Mouse (Mus musculus) hindbrain, embryonic 11.5 days (tissue): ENCODE results near the gene Clmn. TPM values are rescaled to one million over a fixed set of nuclear protein-coding genes. Genes with fewer than 3 reads are reported as not detected.

Experiments
- ATAC-seq: fragments of 200-750 bp; cut with Nextera tagmentation; 2 replicates; pipeline ENCODE4 v1.8.0; 2017; ENCODE audit warnings: mild to moderate bottlenecking, moderate TSS enrichment, moderate library complexity; ENCODE audit not compliant: low FRiP score
- DNase-seq: peaks from one replicate; pipeline ENCODE4 v3.0.0-alpha.2; 2015; ENCODE audit warnings: low spot score
- H3K27ac ChIP-seq: fragments of 300-500 bp; sonication (generic); 2 replicates; pipeline ENCODE4 v1.5.1; 2014; ENCODE audit warnings: mild to moderate bottlenecking, low read depth, low read length
- H3K27me3 ChIP-seq: fragments of 300-500 bp; sonication (generic); 2 replicates; pipeline ENCODE4 v1.6.1; 2014; ENCODE audit warnings: mild to moderate bottlenecking, low read length, moderate library complexity, mixed read lengths; ENCODE audit not compliant: control insufficient read depth, insufficient read depth
- H3K36me3 ChIP-seq: fragments of 300-500 bp; sonication (generic); 2 replicates; pipeline ENCODE4 v1.6.1; 2014; ENCODE audit warnings: mild to moderate bottlenecking, low read length, moderate library complexity, mixed read lengths; ENCODE audit not compliant: control insufficient read depth, insufficient read depth
- H3K4me1 ChIP-seq: fragments of 300-500 bp; sonication (generic); replicated peaks from 2 replicates; pipeline ENCODE4 v1.6.1; 2014; ENCODE audit warnings: low read length, mixed read lengths; ENCODE audit not compliant: control insufficient read depth, insufficient read depth
- H3K4me2 ChIP-seq: fragments of 300-500 bp; sonication (generic); replicated peaks from 2 replicates; pipeline ENCODE4 v1.6.1; 2014; ENCODE audit warnings: mild to moderate bottlenecking, low read depth, low read length
- H3K4me3 ChIP-seq: fragments of 300-500 bp; sonication (generic); 2 replicates; pipeline ENCODE4 v1.5.1; 2014; ENCODE audit warnings: low read depth, low read length
- H3K9ac ChIP-seq: fragments of 300-500 bp; sonication (generic); 2 replicates; pipeline ENCODE4 v1.6.1; 2014; ENCODE audit warnings: low read depth, low read length
- H3K9me3 ChIP-seq: fragments of 300-500 bp; sonication (generic); 2 replicates; pipeline ENCODE4 v1.6.1; 2016; ENCODE audit warnings: low read length; ENCODE audit not compliant: control insufficient read depth
- WGBS: fragments of 180-500 bp; shearing (Covaris S2); extraction: QIAGEN DNeasy Blood & Tissue Kit; methylation state at CpG from one replicate; pipeline ENCODE4 v1.1.7; 2014; 5-methylcytosine and 5-hydroxymethylcytosine counted together
- polyA plus RNA-seq: library from polyadenylated mRNA; unstranded; fragments of >200 nt; fragmentation: Nextera tagmentation; extraction: Ambion mirVana; gene quantifications from 2 replicates; pipeline ENCODE4 v1.2.1, GENCODE M21; 2014

Gene Clmn
- polyA plus RNA-seq, 1 experiment from 2014 or later: 4.3 TPM

DNA sequence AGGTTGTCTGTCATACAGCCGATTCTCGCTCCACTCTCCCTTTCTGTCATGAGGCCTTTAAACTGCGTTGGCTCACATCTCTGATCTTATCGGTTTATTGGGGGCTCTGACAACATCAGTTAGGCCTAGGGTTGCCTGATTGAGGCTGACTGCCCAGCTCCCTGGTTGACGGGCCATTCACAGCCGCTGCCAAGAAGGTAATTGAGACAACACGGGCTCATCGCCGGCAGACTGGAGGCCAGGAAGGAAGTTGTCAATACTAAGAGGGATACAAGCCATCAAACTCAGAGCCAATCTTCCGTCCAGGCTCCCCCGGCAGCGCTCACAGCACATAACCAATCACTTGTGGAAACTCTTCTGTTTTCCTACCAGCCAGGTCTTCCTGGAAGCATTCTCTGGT, 71.4 kb downstream of the Clmn start:
- WGBS: 71% methylated on average over 12 of the region's 12 CpGs
- ATAC-seq (no peak), DNase-seq (no peak)
- H3K4me3 ChIP-seq: no peak overlapping the region
- H3K9me3 ChIP-seq: no peaks in the 10 kb centered on the region; the same call in 1 of the 2 replicates
- H3K27me3 ChIP-seq: no peaks in the 10 kb centered on the region
- H3K27ac ChIP-seq: no peak overlapping the region
- no peak overlapping the region for H3K9ac ChIP-seq
- no peaks in the 10 kb centered on the region for H3K36me3 ChIP-seq
- H3K4me1 ChIP-seq: no peaks in the 10 kb centered on the region
- H3K4me2 ChIP-seq: no peak overlapping the region

- H3K4me2 ChIP-seq: no peak overlapping the region
- 96% methylated on average over 1 of the region's 1 CpGs for WGBS
- H3K36me3 ChIP-seq: no peaks in the 10 kb centered on the region
- no peaks in the 10 kb centered on the region for H3K27me3 ChIP-seq
- H3K9me3 ChIP-seq: no peaks in the 10 kb centered on the region
- H3K4me3 ChIP-seq: no peak overlapping the region
- ATAC-seq (no peak), DNase-seq (no peak)
- no peak overlapping the region for H3K27ac ChIP-seq
- H3K9ac ChIP-seq: no peak overlapping the region
- no peaks in the 10 kb centered on the region for H3K4me1 ChIP-seq
These were observed 87.3 kb downstream of the Clmn start for GRCm38 (mm10) chr12:104777603-104778002.

- Histone ChIP-seq H3K9me3 (no peaks in the 10 kb centered on the region), H3K4me2 (no peak overlapping the region), H3K27ac (no peak overlapping the region), H3K4me3 (no peak overlapping the region), H3K4me1 (no peaks in the 10 kb centered on the region), H3K9ac (no peak overlapping the region), H3K36me3 (no peaks in the 10 kb centered on the region), H3K27me3 (no peaks in the 10 kb centered on the region)
- 86% methylated on average over 2 of the region's 2 CpGs for WGBS
- no peak for ATAC-seq
- DNase-seq: no peak
These were observed 92.9 kb downstream of the Clmn start for GRCm38 (mm10) chr12:104771941-104772340.

DNA sequence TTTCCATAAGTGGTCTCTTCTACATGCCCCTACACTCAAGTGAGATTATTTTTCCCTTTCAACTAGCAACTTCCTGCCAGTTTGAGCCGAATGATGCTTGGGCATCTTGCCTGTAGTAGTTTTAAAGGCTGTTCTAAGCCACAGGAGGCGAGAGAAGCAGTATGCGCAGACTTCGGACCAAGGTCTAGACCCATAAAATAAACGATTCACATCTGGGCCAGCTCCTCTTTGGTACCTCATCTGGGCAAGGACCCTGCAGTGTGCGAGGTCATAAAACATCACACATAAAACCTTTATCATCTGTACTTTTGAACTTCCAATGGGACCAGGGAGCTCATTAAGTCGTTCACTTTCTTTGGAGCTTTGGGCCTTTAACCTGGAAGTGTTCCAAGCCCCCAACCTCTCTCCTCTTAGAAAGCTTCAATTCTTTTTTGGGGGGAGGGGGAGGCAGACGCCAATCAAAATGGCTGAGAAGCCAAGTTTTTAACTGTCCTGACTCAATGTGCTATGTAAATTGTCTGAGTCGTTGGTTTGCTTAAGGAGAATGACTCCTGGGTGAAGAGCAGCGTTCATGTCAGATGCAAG, 95.6 kb downstream of the Clmn start:
- no peak for DNase-seq
- Histone ChIP-seq H3K9ac (no peak overlapping the region), H3K27me3 (no peaks in the 10 kb centered on the region), H3K36me3 (no peaks in the 10 kb centered on the region), H3K27ac (no peak overlapping the region), H3K4me2 (no peak overlapping the region), H3K4me3 (no peak overlapping the region), H3K9me3 (no peaks in the 10 kb centered on the region), H3K4me1 (no peaks in the 10 kb centered on the region)
- no peak for ATAC-seq
- WGBS: 71% methylated on average over 10 of the region's 10 CpGs

GRCm38 (mm10) chr12:104767183-104767582, 97.7 kb downstream of the Clmn start:
- WGBS: 87% methylated on average over 4 of the region's 4 CpGs
- Histone ChIP-seq H3K4me2 (no peak overlapping the region), H3K27ac (no peak overlapping the region), H3K9ac (no peak overlapping the region), H3K4me1 (no peaks in the 10 kb centered on the region), H3K36me3 (no peaks in the 10 kb centered on the region), H3K9me3 (no peaks in the 10 kb centered on the region), H3K4me3 (no peak overlapping the region), H3K27me3 (no peaks in the 10 kb centered on the region)
- DNase-seq (peak; percentile 25), ATAC-seq (no peak)

DNA sequence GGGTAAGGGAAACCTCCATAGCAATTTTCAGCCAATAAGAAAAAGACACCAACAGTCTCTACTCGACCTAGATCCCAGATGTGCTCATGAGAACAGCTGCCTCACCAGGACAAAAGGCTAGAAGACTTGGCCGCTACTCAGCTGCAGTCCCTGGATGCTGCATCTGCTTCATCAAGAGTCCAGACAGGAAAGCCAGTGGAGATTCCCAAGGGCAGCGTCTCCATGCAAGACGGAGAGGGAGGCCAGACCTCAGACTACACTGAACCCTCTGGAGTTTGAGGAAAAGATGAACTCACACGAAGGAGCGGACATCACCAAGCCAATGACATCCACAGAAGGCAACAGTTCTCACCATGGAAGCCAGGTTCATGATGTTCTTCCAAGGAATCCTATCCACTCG, 99.1 kb downstream of the Clmn start:
- DNase-seq: no peak
- Histone ChIP-seq H3K9me3 (no peaks in the 10 kb centered on the region), H3K4me3 (no peak overlapping the region), H3K36me3 (no peaks in the 10 kb centered on the region), H3K4me1 (no peaks in the 10 kb centered on the region), H3K27ac (no peak overlapping the region), H3K27me3 (no peaks in the 10 kb centered on the region), H3K9ac (no peak overlapping the region), H3K4me2 (no peak overlapping the region)
- ATAC-seq: no peak
- WGBS: 91% methylated on average over 7 of the region's 7 CpGs

- Histone ChIP-seq H3K9ac (no peak overlapping the region), H3K4me1 (no peaks in the 10 kb centered on the region), H3K27ac (no peak overlapping the region), H3K4me3 (no peak overlapping the region), H3K4me2 (no peak overlapping the region), H3K9me3 (no peaks in the 10 kb centered on the region), H3K36me3 (no peaks in the 10 kb centered on the region), H3K27me3 (no peaks in the 10 kb centered on the region)
- ATAC-seq (no peak), DNase-seq (no peak)
- WGBS: 89% methylated on average over 5 of the region's 5 CpGs
These were observed 99.8 kb downstream of the Clmn start for GRCm38 (mm10) chr12:104765116-104765515.

- H3K9me3 ChIP-seq: no peaks in the 10 kb centered on the region
These were observed 101.0 kb downstream of the Clmn start for GRCm38 (mm10) chr12:104763918-104764317.

DNA sequence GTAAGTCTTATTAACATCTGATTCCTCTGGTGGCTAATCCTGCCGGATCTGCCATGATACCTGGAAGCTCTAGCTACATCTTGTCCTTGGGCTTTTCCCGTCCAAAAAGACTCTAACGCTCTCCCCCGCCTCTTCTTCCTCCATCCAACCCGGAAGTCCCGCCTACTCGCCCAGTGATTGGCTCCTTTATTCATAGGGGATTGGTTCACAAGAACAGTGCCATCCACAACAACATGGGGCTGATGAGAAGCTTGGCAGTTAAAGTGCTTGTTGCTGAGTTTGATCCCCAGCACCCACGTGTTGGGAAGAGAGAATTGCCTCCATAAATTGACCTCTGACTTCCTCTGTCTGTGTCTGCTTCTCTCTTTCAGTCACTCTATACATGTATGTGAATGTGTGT, 103.5 kb downstream of the Clmn start:
- Histone ChIP-seq H3K4me3 (no peak overlapping the region), H3K4me1 (no peaks in the 10 kb centered on the region), H3K27me3 (no peaks in the 10 kb centered on the region), H3K9me3 (no peaks in the 10 kb centered on the region), H3K36me3 (no peaks in the 10 kb centered on the region), H3K9ac (no peak overlapping the region), H3K27ac (no peak overlapping the region), H3K4me2 (no peak overlapping the region)
- ATAC-seq (no peak), DNase-seq (no peak)
- 86% methylated on average over 8 of the region's 8 CpGs for WGBS

More at GRCm38 (mm10) chr12:104763918-104764317, 101.0 kb downstream of the Clmn start:
- ATAC-seq: no peak
- Histone ChIP-seq H3K9ac (no peak overlapping the region), H3K27me3 (no peaks in the 10 kb centered on the region), H3K27ac (no peak overlapping the region), H3K36me3 (no peaks in the 10 kb centered on the region), H3K4me2 (no peak overlapping the region), H3K4me1 (no peaks in the 10 kb centered on the region), H3K4me3 (no peak overlapping the region)
- 36% methylated on average over 6 of the region's 6 CpGs for whole genome bisulfite sequencing
- no peak for DNase-seq
